Mouse (Mus musculus) lung, adult 2 months (tissue): ENCODE measurements at regions not wholly inside any gene's neighbourhood (a gene's known extent, or its start where the extent isn't known, plus 50 kb on each side); places are given as distances from the start of the nearest gene placed in this dataset.

Experiments
- CTCF ChIP-seq: fragments of 200-500 bp; IDR thresholded peaks from 2 replicates; pipeline ENCODE4 v1.5.1; 2011; ENCODE audit warnings: mild to moderate bottlenecking, low read length, control low read depth; ENCODE audit not compliant: insufficient read depth
- POLR2A ChIP-seq: fragments of 200-500 bp; IDR thresholded peaks from 2 replicates; pipeline ENCODE4 v1.6.1; 2011; ENCODE audit warnings: low read depth, mild to moderate bottlenecking, control low read depth, low read length, borderline replicate concordance; ENCODE audit errors: extremely low read depth

- TF ChIP-seq CTCF: no peak
- TF ChIP-seq POLR2A: no peak
Measured at GRCm38 (mm10) chr11:44046083-44046482, 145.1 kb upstream of the Adra1b start.
